Mouse (Mus musculus) B cell, adult 2 months (primary cell): ENCODE measurements at regions not wholly inside any gene's neighbourhood (a gene's known extent, or its start where the extent isn't known, plus 50 kb on each side); places are given as distances from the start of the nearest gene placed in this dataset.

ENCODE experiments used
- DNase-seq, 2 experiments: peaks; one replicate each; pipeline ENCODE4 v3.0.0; 2022

DNA sequence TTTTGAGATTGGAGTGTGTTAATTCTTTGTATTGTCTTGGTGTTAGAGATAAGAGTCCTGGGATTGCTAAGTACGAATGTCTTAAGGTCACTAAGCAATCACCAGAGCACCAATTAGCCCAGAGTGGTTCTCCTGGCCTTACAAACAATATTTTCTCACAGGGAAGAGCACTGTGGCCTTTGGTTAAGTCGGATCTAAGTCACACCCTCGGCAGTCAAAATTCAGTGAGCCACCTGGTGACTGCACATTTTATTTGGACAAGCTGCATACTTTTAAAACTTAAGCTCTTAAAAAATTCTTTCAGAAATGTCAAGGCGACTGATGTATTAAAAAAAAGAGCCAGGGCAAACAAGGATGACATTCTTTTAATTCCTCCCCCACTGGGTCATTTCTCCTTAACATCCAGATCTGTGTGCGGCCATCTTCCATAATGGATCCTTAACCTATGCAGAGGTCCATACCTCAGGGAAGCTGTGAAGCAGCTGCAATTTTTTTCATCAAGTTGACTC, 60.9 kb upstream of the Foxa2 start:
- no peak for DNase-seq

DNA sequence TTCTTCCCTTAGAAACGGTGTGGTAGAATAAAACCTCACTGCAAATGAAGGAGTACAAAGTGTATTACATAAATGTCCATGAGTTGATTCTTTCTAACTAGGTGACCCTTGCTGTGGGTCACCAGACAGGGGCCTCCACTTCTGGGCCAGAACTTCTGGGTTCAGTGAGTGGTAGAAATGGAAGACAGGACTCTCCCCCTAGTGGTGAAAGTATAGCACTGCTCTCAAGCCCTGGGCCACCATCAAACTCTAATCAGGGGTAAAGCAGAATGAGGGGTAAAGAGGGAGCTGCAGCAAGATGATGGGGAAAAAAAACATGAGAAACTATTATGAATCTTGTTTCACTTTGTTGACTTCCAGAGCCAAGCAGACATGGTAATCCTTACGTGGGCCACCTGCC, 63.4 kb upstream of the Foxa2 start:
- peak in 1 of 2 experiments; percentile 2 for DNase-seq

DNA sequence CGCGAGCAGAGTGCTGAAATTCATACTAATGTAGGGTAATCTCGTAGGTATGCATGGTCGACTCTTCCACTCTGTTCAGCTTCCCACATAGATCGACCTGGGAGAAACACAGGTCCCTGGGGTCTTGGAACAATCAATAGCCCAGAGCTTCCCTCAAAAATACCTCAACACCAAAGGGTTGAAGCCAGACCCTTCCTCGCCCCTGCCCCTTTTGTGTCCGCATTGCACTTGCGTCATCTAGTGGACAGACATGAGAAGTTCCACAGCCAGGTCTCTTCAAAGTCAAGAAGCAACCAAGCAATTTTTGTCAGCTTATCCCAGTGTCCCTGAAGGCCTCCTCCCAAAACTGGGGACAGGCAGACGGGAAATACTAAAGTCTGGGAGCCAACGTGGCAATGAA, 65.1 kb upstream of the Foxa2 start:
- no peak for DNase-seq

DNA sequence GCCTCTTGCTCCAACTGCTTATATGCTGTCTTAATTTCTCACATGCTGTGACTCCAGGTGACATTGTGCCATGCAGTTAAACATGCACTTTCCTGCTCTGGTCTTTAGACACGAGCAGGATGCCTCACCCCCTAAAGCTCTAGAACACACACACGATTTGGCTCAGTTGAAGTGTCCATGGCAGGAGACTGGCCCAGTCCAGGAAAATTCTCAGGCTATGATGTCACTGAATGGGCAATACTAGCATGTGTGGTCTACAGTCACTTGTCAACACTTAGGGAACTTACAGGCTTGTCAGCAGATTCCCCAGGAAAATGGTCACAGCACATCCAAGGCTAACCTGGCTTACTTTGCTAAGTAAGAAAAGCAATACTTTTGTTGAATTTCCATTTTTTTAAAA, 66.4 kb upstream of the Foxa2 start:
- DNase-seq: no peak

DNA sequence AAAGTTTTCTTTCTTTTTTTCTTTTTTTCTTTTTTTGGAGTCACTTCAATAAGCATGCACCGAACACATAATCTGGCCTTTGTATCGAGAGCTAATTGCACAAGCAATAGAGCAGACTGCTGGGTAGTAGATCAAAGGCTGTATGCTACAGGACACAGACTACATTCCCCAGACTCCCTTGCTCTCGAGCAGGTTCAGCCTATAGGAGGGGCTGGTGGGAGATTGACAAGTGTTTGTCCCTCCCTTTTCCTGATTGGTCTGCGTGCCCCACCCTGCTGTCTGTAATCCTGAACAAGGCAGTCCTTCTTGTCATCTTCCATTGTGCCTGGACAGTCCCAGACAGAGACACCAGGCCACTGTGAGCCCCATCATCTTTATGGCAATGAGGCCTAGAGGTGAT, 67.8 kb upstream of the Foxa2 start:
- DNase-seq: no peak

DNA sequence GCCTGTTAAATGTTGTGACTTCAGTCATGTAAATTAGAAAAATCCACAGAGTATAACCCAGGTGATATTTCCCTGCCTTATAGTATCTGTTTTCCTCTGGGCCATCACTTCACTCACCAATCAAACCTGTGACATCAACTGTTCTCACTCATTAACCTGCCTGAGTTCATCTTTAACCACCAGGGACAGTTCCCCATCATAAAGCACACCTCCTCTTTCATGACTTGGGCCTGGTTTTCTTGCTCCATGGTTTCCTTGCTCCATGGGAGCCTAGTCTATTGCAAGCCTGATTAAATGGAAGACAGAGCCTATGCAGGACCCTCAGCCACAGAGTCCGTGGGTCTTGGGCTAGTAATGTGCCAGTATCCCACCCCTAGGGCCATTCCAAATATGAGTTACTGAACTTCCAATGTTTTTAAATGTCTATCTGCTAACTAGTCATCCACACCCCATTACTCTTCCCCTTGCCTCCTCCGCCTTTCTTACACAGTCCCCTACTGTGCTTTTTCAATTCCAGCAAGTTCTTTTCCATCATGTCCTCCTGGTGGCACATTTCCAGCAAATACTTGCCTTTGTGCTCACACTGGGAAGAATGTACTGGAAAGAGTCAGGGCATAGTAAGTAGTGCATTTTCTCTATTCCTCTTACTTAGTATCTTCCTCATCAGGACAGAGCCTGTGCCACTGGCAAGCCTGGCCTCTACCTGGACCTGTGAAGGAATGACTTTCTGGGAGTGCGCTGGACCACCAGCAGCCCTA, 69.4 kb upstream of the Foxa2 start:
- no peak for DNase-seq

DNA sequence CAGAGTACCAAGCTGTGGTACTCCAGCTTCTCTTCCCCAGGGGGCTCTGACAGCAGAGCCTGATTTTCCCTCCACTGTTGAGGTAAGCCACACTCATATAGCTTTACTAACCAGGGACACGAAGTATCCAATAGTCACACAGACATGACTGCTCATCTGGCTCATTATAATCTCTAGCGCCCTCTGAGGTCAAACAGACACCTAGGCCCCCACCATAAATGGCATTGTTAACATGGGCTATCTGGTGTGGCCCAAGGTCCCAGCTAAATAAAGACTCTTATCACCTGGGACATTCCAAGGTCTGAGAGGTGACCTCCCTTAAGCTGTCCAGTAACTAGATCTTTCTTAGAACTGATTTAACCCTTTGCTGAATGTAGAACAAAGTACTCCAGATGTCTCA, 70.7 kb upstream of the Foxa2 start:
- no peak for DNase-seq

DNA sequence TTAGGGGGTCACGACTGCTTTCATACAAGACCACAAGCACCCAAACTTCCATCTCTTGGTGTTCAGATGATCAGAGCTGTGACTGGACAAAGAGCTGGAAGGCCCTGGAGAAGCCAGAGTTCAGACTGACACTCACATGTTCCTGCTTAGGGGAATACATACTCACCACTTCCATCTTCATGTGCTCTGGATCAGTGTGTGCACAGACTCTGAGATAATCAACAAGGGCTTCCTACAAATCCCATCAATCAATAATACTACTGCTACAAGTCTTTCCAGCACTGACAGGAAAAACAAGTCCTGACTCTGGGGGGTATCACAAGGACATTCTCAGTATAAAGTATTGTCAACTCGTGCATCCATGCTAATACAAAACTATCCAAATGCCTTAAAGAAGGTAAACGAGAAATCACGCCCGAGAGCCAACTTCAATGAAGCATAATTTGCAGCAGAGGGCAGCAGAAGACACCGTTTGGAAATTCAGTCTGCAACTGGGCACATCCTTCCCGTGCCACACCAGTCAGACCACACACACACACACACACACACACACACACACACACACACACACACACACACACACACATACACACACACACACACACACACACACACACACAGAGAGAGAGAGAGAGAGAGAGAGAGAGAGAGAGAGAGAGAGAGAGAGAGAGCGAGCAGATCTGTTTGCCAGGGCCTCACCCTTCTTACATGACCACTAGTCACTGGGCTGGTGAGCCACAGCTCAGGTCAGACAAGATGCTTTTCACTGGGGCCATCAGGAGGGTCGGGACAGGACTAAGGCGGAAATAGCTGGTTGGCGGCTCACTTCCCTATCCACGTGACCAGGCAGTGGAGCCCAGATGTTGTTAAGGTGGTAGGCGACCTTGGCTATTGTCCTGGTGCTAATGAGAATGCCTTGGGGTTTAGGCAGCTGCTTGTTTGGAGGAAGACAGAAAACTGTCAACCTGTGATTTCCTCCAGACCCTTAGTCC, 75.4 kb upstream of the Foxa2 start:
- DNase-seq: no peak

DNA sequence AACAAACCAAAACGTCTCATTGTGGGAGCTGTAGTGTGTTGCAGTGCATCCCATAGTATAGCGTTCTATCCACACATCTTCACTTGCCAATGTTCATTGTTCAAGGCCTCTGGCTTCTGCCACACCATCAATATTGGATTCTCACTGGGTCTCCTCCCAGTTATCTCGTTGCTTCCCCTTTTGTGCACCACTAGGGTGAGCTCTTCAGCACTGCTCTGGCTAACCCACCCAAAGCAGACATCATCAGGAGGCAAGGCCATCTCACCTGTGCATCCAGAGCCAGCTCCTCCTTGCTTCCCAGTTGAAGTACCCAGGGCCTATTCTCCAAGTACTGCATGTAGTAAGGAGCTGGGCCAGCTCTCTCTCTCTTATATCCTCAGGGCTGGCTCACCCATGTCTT, 77.0 kb upstream of the Foxa2 start:
- no peak for DNase-seq

DNA sequence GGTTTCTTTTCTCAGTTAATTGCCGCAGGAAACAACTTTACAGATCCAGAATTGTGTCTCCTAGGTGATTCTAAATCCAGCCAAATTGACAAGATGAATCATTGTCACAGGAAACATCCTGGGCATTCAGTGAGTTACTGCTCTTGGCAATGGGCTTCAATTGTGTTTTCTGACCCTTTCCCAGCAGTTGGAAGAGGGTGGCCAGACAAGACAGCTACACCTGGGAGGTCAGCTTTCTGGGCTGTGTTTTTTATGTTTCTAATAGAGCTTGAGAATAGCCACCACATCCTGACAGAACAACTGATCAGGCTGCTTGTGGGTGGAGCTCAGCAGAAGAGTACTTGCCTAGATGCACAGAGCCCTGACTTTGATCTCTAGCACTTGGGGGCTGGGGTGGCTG, 87.0 kb upstream of the Foxa2 start:
- no peak for DNase-seq

DNA sequence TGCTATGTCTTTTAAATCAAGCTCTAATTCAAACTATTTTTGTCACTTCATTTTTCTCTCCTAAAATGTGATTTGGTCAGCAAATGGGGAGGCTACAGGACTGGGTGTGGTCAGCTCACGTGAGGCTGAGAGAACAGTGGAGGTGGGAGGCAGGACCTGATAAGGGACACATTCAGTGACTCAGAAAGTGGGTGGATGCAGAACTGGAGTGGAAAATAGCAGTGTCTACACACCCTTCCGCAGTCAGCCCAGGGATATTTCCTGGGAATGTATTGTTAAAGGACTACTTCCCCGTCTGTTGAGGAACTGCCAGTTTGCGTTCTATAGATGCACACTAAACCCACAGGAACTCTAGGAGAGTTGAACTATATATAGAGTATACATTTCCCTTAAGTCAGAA, 95.2 kb upstream of the Foxa2 start:
- DNase-seq: no peak

DNA sequence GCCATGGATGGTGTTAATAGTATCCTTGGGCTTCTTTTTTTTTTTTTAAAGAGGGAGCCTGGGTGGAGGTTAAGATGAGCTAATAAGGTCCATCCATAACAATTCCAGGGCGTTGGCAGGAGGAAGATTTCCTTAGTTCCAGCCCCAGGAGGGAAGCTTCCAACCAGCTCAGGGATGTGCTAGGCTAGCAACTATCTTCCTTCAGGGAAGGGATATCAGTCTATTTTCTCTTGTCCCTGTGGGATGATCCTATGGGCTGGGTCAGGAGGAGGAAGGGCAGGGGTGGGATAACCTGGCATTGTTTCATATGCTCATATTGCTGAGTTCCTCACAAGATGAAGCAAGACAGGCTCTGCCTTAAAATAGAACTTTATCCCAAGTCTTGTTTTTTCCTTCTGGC, 98.0 kb upstream of the Foxa2 start:
- no peak for DNase-seq

DNA sequence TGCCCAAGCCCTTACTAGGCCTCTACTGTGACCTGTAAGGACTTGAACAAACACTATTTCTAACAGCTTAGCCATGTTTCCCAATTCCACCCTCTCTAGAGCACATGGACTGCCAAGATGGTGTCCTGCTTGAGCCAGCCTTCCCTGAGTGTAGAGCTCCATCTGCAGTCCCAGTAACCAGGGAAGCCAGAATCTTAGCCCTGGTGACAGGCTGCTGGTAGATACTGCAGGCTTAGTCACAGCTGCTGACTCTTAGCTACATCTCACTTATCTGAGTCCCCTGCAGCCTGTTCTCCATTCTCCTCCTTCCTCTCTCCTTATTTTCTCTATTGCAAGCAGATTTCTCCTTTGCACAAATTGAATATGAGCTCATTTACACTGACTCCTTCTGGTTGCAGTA, 101.5 kb upstream of the Foxa2 start:
- DNase-seq: no peak

DNA sequence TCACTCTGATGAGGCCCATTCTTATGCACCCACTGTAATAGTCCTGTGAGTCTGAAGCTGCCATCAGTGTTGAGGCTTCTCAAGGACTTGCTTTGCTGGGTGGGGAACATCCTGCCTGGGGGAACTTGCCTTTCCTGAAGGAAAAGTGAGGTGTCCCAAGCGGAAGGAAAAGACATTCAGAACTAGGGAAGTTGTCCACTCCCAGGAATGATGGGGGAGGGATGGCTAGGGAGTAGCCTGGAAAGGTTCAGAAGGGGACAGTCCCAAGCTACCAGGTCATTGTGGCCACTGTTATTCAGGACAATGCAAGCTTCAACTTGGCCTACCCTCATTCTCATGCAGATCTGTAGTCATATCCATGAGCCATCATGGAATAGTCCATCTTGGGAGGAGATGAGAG, 102.7 kb upstream of the Foxa2 start:
- no peak for DNase-seq

DNA sequence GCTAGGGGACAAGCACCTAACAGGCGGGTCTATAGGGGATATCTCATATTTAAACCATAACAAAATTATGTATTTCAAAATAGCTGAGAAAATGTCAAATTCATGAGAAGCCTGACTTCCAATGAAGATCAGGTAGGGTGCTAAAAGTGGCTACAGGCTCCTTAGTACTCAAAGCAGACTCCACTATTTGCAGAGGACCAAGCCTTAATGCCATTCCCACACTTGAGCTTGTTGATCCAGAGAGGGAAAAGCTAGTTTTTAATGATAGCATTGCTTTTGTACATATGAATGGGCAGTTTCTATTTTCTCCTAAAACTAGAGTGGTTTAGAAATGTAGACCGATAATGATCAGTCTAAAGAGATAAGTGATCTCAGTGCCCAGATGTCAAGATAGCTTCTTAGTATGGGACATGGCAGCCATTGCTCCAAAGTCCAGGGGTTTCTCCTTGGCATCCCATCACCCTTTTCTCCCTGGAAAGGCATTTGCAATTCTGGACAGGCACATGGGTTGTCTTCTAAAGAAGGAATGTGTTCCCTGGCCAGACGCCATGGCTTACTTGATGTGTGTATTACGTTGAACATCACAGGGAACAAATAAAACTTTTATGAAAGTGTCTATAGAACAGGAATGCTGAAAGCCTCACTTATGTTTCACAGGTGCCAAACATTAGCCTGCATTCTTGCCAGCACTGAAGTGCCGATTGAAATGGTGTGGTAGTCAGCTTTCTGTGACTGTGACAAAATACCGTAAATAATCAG, 106.9 kb upstream of the Foxa2 start:
- DNase-seq: no peak

DNA sequence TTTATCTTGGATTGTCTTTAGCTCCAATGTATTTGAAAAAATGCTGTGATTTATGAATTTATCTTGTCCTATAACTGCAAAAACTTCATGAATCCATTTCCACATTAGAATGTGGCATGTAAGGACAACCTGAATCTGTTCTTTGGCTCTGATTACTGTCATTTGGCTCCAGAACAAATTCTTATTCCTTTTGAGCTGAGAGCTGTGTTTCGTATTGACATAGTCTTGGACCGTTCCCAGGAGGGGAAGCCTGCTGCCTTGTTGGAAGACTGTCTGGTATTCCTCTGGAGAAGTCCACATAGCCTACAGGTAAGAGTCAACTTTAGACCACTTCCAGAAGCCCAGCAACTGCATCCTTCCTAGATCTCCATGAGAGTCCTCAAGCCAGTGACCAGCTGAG, 109.4 kb upstream of the Foxa2 start:
- DNase-seq: no peak

DNA sequence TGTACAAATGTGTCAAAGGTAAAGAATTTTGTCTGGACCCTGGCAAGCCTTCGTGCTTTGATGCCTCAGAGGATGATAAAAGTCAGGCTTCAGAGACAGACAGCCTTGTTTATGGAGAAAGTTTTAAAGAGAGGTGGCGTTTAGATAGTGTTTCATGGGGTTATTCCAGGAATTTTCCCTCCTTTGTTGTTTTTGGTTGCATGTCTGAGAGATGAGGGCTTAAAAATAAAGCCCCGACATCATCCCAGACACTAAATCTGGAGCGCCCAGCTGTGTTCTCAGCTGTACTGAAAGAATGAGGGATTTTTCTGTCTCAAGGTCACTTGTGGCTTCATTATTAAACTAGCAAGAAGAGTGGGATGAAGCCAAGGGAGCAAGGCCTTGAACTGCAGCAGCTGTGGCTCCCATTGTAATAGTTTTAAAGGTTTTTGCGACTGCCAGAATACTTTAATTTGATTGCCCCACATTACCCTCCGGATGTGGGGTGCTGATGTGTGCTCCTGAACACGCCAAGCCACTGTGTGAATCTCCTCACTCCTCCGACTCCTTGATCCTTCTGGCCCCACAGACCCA, 112.3 kb upstream of the Foxa2 start:
- DNase-seq: no peak

DNA sequence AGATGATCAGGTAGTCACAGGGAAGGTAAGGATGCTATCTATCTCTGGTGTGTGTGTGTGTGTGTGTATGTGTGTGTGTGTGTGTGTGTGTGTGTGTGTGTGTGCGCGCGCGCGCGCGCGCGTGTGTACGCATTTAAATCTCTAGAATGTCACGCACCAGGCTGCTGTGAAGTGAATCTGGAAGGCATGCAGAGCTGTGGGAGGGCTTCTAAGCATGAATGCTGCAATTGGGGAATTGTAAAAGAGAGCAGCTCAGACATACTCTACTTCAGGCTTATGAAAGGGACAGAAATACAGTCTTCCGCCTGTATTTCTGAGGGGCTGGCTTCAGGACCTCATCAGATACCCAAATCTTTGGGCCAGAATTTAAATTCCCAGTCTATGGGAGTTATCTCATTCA, 114.2 kb upstream of the Foxa2 start:
- DNase-seq: no peak

DNA sequence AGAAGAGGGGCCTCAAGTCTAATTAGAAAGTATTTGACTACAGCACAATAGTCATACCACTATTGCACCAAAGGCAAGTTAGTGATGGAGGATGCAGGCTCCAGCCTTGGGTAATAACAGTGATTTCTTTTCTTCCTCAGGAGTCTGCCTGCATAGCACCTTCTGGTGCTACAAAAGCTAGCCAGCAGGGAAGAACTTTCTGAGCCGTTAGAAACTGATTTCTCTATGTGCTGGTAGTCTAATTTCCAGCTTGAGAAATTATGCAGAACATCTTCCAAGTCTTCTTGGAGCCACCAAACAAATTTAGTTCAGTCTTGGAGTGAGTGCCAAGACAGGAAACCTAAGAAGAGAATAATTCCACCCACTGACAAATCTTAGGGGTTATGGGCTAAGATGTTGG, 115.2 kb upstream of the Foxa2 start:
- no peak for DNase-seq

DNA sequence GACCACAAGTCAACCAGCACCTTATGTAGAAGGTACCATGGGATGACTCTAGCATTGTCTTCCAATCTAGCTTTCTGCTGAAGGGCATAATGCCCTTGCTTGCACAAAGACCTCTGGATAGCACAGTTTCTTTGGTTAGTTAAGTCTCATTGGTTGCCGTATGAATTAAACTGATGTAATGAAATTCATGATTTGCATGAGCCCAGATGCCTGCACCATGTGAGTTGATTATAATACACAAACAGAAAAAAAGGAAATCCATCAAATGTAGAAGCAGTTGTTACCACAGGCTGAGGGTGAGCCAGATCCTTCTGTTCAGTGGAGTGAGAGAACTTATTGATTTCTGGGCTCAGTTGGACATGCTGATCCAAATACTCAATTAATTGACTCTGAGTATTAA, 115.8 kb upstream of the Foxa2 start:
- no peak for DNase-seq

DNA sequence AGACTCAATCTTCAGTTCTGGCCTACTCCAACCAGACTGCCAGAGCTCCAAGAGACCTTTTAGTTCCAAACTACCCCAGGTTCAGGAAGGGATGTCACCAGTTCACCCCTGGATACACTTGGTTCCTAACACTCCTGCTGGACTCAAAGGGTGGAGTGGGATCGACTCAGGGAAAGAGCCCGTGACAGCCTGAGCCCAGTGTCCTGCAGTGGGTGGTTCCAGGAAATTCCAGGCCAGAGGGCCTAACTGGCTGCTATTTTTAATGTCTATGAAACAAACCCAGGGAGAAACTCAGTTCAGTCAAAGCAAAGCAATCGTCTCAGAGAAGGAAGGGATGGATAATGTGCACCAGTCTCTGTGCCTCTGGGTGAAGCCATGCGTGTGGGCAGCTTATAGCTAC, 124.3 kb upstream of the Foxa2 start:
- DNase-seq: no peak

DNA sequence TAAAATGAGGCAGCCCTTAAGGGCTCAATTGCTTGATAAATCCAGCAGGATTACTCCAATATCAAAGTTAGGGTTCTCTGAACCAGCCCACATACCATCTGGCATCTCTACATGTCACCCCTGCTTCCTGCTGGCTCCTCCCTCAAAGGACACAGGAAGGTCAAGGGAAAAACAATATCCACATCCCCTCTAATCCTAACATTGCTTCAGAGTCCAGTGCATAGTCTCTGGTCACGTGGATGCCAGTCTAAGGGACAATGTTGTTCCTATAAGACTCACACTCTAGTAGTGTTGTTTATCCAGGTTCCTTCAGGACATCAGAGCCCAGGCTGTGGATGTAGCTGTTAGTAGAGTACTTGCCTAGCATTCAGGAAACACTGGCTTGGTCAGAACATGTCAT, 124.9 kb upstream of the Foxa2 start:
- DNase-seq: no peak
